Mouse (Mus musculus) MEL (cell line): ENCODE measurements around the gene Deaf1. TPM values are rescaled to one million over a fixed set of nuclear protein-coding genes. Genes with fewer than 3 reads are reported as not detected.

Source experiments
- DNase-seq: peaks from one replicate; pipeline ENCODE4 v3.0.0; 2011; ENCODE audit warnings: low read depth, low spot score
- H3K27ac ChIP-seq: 2 replicates; pipeline ENCODE4 v1.5.1; 2012; ENCODE audit warnings: low read depth, mild to moderate bottlenecking, control low read depth, low read length, moderate library complexity; ENCODE audit not compliant: control insufficient read depth
- H3K27me3 ChIP-seq, 2 experiments: fragments of 150-350 bp in 1 of 2; sonication (generic) in 1 of 2; 2 replicates each; pipeline ENCODE4 v1.6.1; 2012; ENCODE audit warnings: low read length in 2 of 2, mild to moderate bottlenecking in 2 of 2, improper control_type of control experiment in 1 of 2, moderate library complexity in 1 of 2; ENCODE audit not compliant: insufficient read depth in 2 of 2, control insufficient read depth in 1 of 2
- H3K36me3 ChIP-seq, 2 experiments: 2 replicates each; pipeline ENCODE4 v1.6.1; 2012 to 2014; ENCODE audit warnings: low read length in 2 of 2, improper control_type of control experiment in 1 of 2, inconsistent platforms in 1 of 2, mild to moderate bottlenecking in 1 of 2; ENCODE audit not compliant: insufficient read depth in 2 of 2, control insufficient read depth in 1 of 2
- H3K4me1 ChIP-seq, 2 experiments: fragments of 150-350 bp in 1 of 2; sonication (generic) in 1 of 2; 2 replicates each; pipeline ENCODE4 v1.6.1; 2012; ENCODE audit warnings: low read length in 2 of 2, improper control_type of control experiment in 1 of 2, mild to moderate bottlenecking in 1 of 2; ENCODE audit not compliant: insufficient read depth in 2 of 2, control insufficient read depth in 1 of 2
- H3K4me3 ChIP-seq, 2 experiments: fragments of 150-350 bp in 1 of 2; sonication (generic) in 1 of 2; 2 replicates each; pipeline ENCODE4 v1.5.1; 2012; ENCODE audit warnings: low read depth in 2 of 2, low read length in 2 of 2, mild to moderate bottlenecking in 2 of 2, moderate library complexity in 2 of 2, control low read depth in 1 of 2, improper control_type of control experiment in 1 of 2; ENCODE audit not compliant: control insufficient read depth in 1 of 2, insufficient read depth in 1 of 2
- H3K79me2 ChIP-seq: 2 replicates; pipeline ENCODE4 v1.6.1; 2012; ENCODE audit warnings: mild to moderate bottlenecking, low read length, moderate library complexity; ENCODE audit not compliant: control insufficient read depth, poor library complexity, insufficient read depth
- H3K9ac ChIP-seq: 2 replicates; pipeline ENCODE4 v1.6.1; 2012; ENCODE audit warnings: low read depth, mild to moderate bottlenecking, control low read depth, low read length, moderate library complexity; ENCODE audit not compliant: control insufficient read depth, poor library complexity, severe bottlenecking
- H3K9me3 ChIP-seq: fragments of 150-350 bp; sonication (generic); replicated peaks from 2 replicates; pipeline ENCODE4 v1.6.1; 2012; ENCODE audit warnings: mild to moderate bottlenecking, low read length, improper control_type of control experiment, moderate library complexity; ENCODE audit not compliant: insufficient read depth
- BHLHE40 ChIP-seq: IDR thresholded peaks from 2 replicates; pipeline ENCODE4 v1.6.1; 2012; ENCODE audit warnings: low read depth, mild to moderate bottlenecking, inconsistent platforms, low read length, improper control_type of control experiment, borderline replicate concordance
- CTCF ChIP-seq, 3 experiments: IDR thresholded peaks in 2 of 3; conservative IDR thresholded peaks in 1 of 3; 2 replicates each; pipeline ENCODE4 v1.5.1; 2011 to 2012; ENCODE audit warnings: low read length in 3 of 3, low read depth in 2 of 3, mild to moderate bottlenecking in 2 of 3, improper control_type of control experiment in 1 of 3, inconsistent platforms in 1 of 3, mixed read lengths in 1 of 3, moderate library complexity in 1 of 3; ENCODE audit not compliant: control insufficient read depth in 1 of 3, insufficient read depth in 1 of 3, poor library complexity in 1 of 3, severe bottlenecking in 1 of 3
- E2F4 ChIP-seq: IDR thresholded peaks from 2 replicates; pipeline ENCODE4 v1.6.1; 2011; ENCODE audit warnings: low read depth, low read length, improper control_type of control experiment, borderline replicate concordance
- ELF1 ChIP-seq: IDR thresholded peaks from 2 replicates; pipeline ENCODE4 v1.6.1; 2014; ENCODE audit warnings: low read depth, mild to moderate bottlenecking, inconsistent platforms, low read length, improper control_type of control experiment, moderate library complexity
- EP300 ChIP-seq, 2 experiments: IDR thresholded peaks; 2 replicates each; pipeline ENCODE4 v1.6.1; 2011; ENCODE audit warnings: improper control_type of control experiment in 2 of 2, low read length in 2 of 2, low read depth in 1 of 2, mild to moderate bottlenecking in 1 of 2
- GABPA ChIP-seq: IDR thresholded peaks from 2 replicates; pipeline ENCODE4 v1.6.1; 2012; ENCODE audit warnings: low read depth, mild to moderate bottlenecking, inconsistent platforms, low read length, improper control_type of control experiment, moderate library complexity
- KAT2A ChIP-seq: conservative IDR thresholded peaks from 2 replicates; pipeline ENCODE4 v1.6.1; 2012; ENCODE audit warnings: low read depth, low read length, improper control_type of control experiment, inconsistent platforms
- MAFK ChIP-seq: IDR thresholded peaks from 2 replicates; pipeline ENCODE4 v1.6.1; 2011; ENCODE audit warnings: low read depth, mild to moderate bottlenecking, low read length, improper control_type of control experiment, borderline replicate concordance
- MYC ChIP-seq: IDR thresholded peaks from 2 replicates; pipeline ENCODE4 v1.6.1; 2011; ENCODE audit warnings: low read depth, mild to moderate bottlenecking, low read length, improper control_type of control experiment, moderate library complexity
- NRF1 ChIP-seq: IDR thresholded peaks from 2 replicates; pipeline ENCODE4 v1.6.1; 2014; ENCODE audit warnings: low read depth, mild to moderate bottlenecking, inconsistent platforms, low read length, improper control_type of control experiment, moderate library complexity; ENCODE audit not compliant: poor library complexity, insufficient read depth, severe bottlenecking
- RAD21 ChIP-seq: IDR thresholded peaks from 2 replicates; pipeline ENCODE4 v1.6.1; 2011; ENCODE audit warnings: mild to moderate bottlenecking, low read depth, low read length, improper control_type of control experiment
- RCOR1 ChIP-seq: IDR thresholded peaks from 2 replicates; pipeline ENCODE4 v1.6.1; 2012; ENCODE audit warnings: low read depth, mild to moderate bottlenecking, inconsistent platforms, low read length, improper control_type of control experiment
- SIN3A ChIP-seq: IDR thresholded peaks from 2 replicates; pipeline ENCODE4 v1.6.1; 2012; ENCODE audit warnings: low read length, improper control_type of control experiment, inconsistent platforms
- SMC3 ChIP-seq: IDR thresholded peaks from 2 replicates; pipeline ENCODE4 v1.6.1; 2011; ENCODE audit warnings: low read depth, low read length, improper control_type of control experiment
- TBP ChIP-seq: IDR thresholded peaks from 2 replicates; pipeline ENCODE4 v1.8.0; 2011; ENCODE audit warnings: low read depth, low read length, improper control_type of control experiment
- USF1 ChIP-seq: IDR thresholded peaks from 2 replicates; pipeline ENCODE4 v1.6.1; 2014; ENCODE audit warnings: low read depth, mild to moderate bottlenecking, inconsistent platforms, low read length, improper control_type of control experiment, moderate library complexity
- USF2 ChIP-seq, 2 experiments: IDR thresholded peaks; 2 replicates each; pipeline ENCODE4 v1.6.1; 2011 to 2012; ENCODE audit warnings: improper control_type of control experiment in 2 of 2, low read length in 2 of 2, borderline replicate concordance in 1 of 2, inconsistent platforms in 1 of 2, low read depth in 1 of 2, mild to moderate bottlenecking in 1 of 2; ENCODE audit not compliant: insufficient read depth in 1 of 2
- ZC3H11A ChIP-seq: IDR thresholded peaks from 2 replicates; pipeline ENCODE4 v1.6.1; 2012; ENCODE audit warnings: low read depth, mild to moderate bottlenecking, inconsistent platforms, low read length, improper control_type of control experiment
- ZNF384 ChIP-seq: IDR thresholded peaks from 2 replicates; pipeline ENCODE4 v1.6.1; 2012; ENCODE audit warnings: low read depth, mild to moderate bottlenecking, inconsistent platforms, low read length, improper control_type of control experiment
- polyA plus RNA-seq, 2 experiments: library from polyadenylated mRNA; stranded (reverse) in 1 of 2; unstranded in 1 of 2; fragments of >175 nt in 1 of 2; fragments of >200 nt in 1 of 2; gene quantifications; 2 replicates each; pipeline versions ENCODE4 v1.2.1 to v1.2.4; 2012; ENCODE audit warnings: low replicate concordance in 2 of 2, low read depth in 1 of 2; ENCODE audit not compliant: insufficient read length in 2 of 2, insufficient read depth in 1 of 2, missing spikeins in 1 of 2
- total RNA-seq: library from RNA; depleted of rRNA; stranded (reverse); fragments of 300-350 nt; gene quantifications from 2 replicates; pipeline ENCODE4 v1.2.3, GENCODE M21; 2012

The Deaf1 gene
- total and polyA plus RNA-seq, 3 experiments, result 13.2 to 91.1 TPM; not detected in 1

DNA sequence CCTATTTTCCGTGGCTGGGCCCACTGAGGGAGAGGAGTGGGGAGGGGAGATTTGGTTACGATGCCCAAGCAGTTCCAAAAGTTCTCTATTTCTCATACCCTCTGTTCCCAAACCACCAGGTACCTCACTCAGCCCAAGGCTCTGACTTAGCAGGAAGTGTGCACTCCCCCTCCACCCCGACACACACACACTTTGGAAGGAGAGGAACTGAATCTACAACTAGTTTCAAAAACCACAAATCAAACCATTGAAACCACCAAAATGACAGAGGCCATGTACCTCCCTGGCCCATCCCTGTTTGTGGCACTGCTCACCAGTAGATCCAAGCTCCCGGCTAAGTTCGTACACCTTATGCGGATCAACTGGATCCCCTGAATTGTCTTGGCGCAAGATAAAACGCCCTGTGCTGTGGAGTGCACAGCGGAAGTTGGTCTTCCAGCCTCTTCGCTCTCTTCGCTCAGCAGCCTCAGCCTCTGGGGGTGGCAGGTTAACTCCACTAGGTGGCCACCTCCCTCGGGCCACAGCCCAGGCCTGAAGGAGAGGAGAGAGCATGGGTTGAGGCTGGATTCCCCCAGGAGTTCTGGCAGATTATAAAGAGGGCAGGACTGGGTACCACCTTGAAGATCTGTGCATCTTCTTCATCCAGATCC is 62.6 kb downstream of the Deaf1 start:
- Histone ChIP-seq H3K27me3 (no peaks in the 10 kb centered on the region), H3K4me1 (peaks cover 2 to 3% of the 10 kb centered on the region in 2 experiments; a peak in 2 of 4 replicates), H3K9me3 (no peaks in the 10 kb centered on the region), H3K27ac (no peak overlapping the region), H3K4me3 (no peak overlapping the region), H3K9ac (no peak overlapping the region), H3K36me3 (peaks cover 0 to 2% of the 10 kb centered on the region in 2 experiments; a peak in 2 of 4 replicates), H3K79me2 (no peaks in the 10 kb centered on the region)
- TF ChIP-seq USF1 (no peak), RCOR1 (peak; percentile 24; the same call in 1 of the 2 replicates), E2F4 (no peak), MYC (no peak), EP300 (IDR thresholded peaks at IDR 0.05; ENCODE audit: low read depth in 1 of 2, low read length in 2 of 2) (no peak), ZNF384 (no peak), KAT2A (no peak), ZC3H11A (peak; percentile 14; the same call in 1 of the 2 replicates), GABPA (no peak), SMC3 (peak; percentile 45), RAD21 (peak; percentile 26), ELF1 (no peak), USF2 (IDR thresholded peaks at IDR 0.05; ENCODE audit: borderline replicate concordance in 1 of 2, insufficient read depth in 1 of 2, low read depth in 1 of 2, low read length in 2 of 2) (no peak), SIN3A (no peak), CTCF (IDR thresholded peaks at IDR 0.05 in 2 of 3, conservative IDR thresholded peaks at IDR 0.05 in 1 of 3; ENCODE audit: control insufficient read depth in 1 of 3, insufficient read depth in 1 of 3, low read depth in 2 of 3, low read length in 3 of 3, poor library complexity in 1 of 3, severe bottlenecking in 1 of 3) (peak in 2 of 3 experiments; percentile 41 to 46; a peak in 5 of 6 replicates), TBP (no peak), MAFK (no peak)
- peak; percentile 62 for DNase-seq

DNA sequence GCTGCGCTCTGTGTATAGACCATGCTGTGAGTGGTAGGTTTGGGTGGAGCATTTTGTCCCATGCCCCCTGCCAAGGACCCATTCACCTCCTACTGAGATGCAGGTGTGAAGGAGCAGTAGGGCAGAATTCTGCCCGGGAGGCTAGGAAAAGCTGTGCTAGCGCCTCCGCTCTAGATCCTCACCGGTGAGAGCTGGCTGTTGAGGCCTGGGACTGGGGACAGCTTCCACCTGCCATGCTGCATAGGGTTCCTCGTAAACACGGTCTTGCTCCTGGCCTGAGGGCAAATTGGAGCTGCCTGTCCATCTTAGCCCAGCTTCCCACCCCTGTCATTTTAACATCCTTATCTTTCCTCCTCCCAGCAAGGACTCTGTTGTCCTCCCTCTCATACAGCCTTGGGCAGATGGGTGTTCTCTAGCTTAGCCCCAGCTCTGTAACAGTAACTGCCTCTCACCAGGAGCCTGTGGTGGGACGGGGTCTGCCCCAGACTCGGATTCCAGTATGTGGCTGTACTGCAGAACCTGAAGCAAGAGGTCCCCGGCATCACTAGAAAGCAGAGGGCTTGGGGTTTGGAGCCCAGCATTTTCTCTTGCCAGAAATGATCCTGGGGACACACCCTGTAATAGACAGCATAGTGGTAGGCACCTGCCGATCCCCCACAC is 63.3 kb downstream of the Deaf1 start:
- peaks cover 0 to 2% of the 10 kb centered on the region in 2 experiments; a peak in 2 of 4 replicates for H3K36me3 ChIP-seq

More for the DNA sequence above, 63.3 kb downstream of the Deaf1 start:
- Histone ChIP-seq H3K4me3 (no peak overlapping the region), H3K79me2 (no peaks in the 10 kb centered on the region), H3K9me3 (no peaks in the 10 kb centered on the region), H3K9ac (no peak overlapping the region), H3K4me1 (peaks cover 2 to 3% of the 10 kb centered on the region in 2 experiments; a peak in 2 of 4 replicates), H3K27ac (no peak overlapping the region), H3K27me3 (no peaks in the 10 kb centered on the region)
- TF ChIP-seq BHLHE40, result no peak
- TF ChIP-seq NRF1, result 0 out of 2 replicates have a peak, but pooled peaks have one; percentile 8
- no peak for TF ChIP-seq EP300 (IDR thresholded peaks at IDR 0.05; ENCODE audit: low read depth in 1 of 2, low read length in 2 of 2)
- no peak for DNase-seq
